Mouse (Mus musculus): ENCODE results near the gene Cdkn2c. TPM values are rescaled to one million over a fixed set of nuclear protein-coding genes. Genes with fewer than 3 reads are reported as not detected.

The Cdkn2c gene
- polyA plus RNA-seq, 2 experiments: 13.6 to 15.1 TPM

- Histone ChIP-seq H3K27ac (no peak overlapping the region), H3K4me3 (ENCODE audit: insufficient read depth in 1 of 2, low read depth in 2 of 2, low read length in 2 of 2) (no peak overlapping the region), H3K9me3 (ENCODE audit: control insufficient read depth, low read length) (no peaks in the 10 kb centered on the region), H3K4me2 (ENCODE audit: low read depth) (no peak overlapping the region), H3K36me3 (replicated peaks; ENCODE audit: control insufficient read depth, insufficient read depth, low read depth) (peaks cover 5% of the 10 kb centered on the region), H3K9ac (replicated peaks) (no peak overlapping the region), H3K27me3 (ENCODE audit: control insufficient read depth, insufficient read depth, low read length) (peaks cover 56% of the 10 kb centered on the region), H3K4me1 (replicated peaks; ENCODE audit: control insufficient read depth in 2 of 2, insufficient read depth in 2 of 2, low read length in 1 of 2) (peaks cover 2% of the 10 kb centered on the region in 2 experiments; a peak in 2 of 4 replicates)
- ATAC-seq (ENCODE audit: insufficient read depth): no peak
- DNase-seq (ENCODE audit: low read depth in 3 of 3, low spot score in 3 of 3): no peak
- TF ChIP-seq EP300 (IDR thresholded peaks at IDR 0.05; ENCODE audit: low read depth) (no peak), CTCF (IDR thresholded peaks at IDR 0.05; ENCODE audit: low read depth) (no peak)
- WGBS (ENCODE audit: insufficient replicate concordance): 12% methylated on average over 5 of the region's 5 CpGs
Observed at GRCm38 (mm10) chr4:109662271-109662670, 4.7 kb downstream of the Cdkn2c start.

GRCm38 (mm10) chr4:109661183-109661582 is 5.8 kb downstream of the Cdkn2c start:
- Histone ChIP-seq H3K4me2 (ENCODE audit: low read depth) (no peak overlapping the region), H3K27me3 (ENCODE audit: control insufficient read depth, insufficient read depth, low read length) (peaks cover 67% of the 10 kb centered on the region), H3K9me3 (ENCODE audit: control insufficient read depth, low read length) (no peaks in the 10 kb centered on the region), H3K27ac (no peak overlapping the region), H3K4me3 (ENCODE audit: insufficient read depth in 1 of 2, low read depth in 2 of 2, low read length in 2 of 2) (no peak overlapping the region), H3K9ac (replicated peaks) (no peak overlapping the region), H3K4me1 (replicated peaks; ENCODE audit: control insufficient read depth in 2 of 2, insufficient read depth in 2 of 2, low read length in 1 of 2) (peaks cover 2% of the 10 kb centered on the region in 2 experiments; a peak in 2 of 4 replicates), H3K36me3 (replicated peaks; ENCODE audit: control insufficient read depth, insufficient read depth, low read depth) (peaks cover 5% of the 10 kb centered on the region)
- DNase-seq (ENCODE audit: low read depth in 3 of 3, low spot score in 3 of 3): no peak
- TF ChIP-seq CTCF (IDR thresholded peaks at IDR 0.05; ENCODE audit: low read depth) (no peak), EP300 (IDR thresholded peaks at IDR 0.05; ENCODE audit: low read depth) (no peak)
- no peak for ATAC-seq (ENCODE audit: insufficient read depth)
- WGBS (ENCODE audit: insufficient replicate concordance): 10% methylated on average over 5 of the region's 5 CpGs

GRCm38 (mm10) chr4:109660568-109660967 is 6.4 kb downstream of the Cdkn2c start:
- TF ChIP-seq CTCF (IDR thresholded peaks at IDR 0.05; ENCODE audit: low read depth) (no peak), EP300 (IDR thresholded peaks at IDR 0.05; ENCODE audit: low read depth) (no peak)

GRCm38 (mm10) chr4:109659571-109659970 is 7.4 kb downstream of the Cdkn2c start:
- Histone ChIP-seq H3K4me3 (ENCODE audit: insufficient read depth in 1 of 2, low read depth in 2 of 2, low read length in 2 of 2) (no peak overlapping the region), H3K9ac (replicated peaks) (no peak overlapping the region), H3K36me3 (replicated peaks; ENCODE audit: control insufficient read depth, insufficient read depth, low read depth) (peaks cover 5% of the 10 kb centered on the region), H3K9me3 (ENCODE audit: control insufficient read depth, low read length) (no peaks in the 10 kb centered on the region), H3K4me1 (replicated peaks; ENCODE audit: control insufficient read depth in 2 of 2, insufficient read depth in 2 of 2, low read length in 1 of 2) (peaks cover 2% of the 10 kb centered on the region in 2 experiments; a peak in 2 of 4 replicates), H3K27ac (no peak overlapping the region), H3K27me3 (ENCODE audit: control insufficient read depth, insufficient read depth, low read length) (peaks cover 81% of the 10 kb centered on the region), H3K4me2 (ENCODE audit: low read depth) (no peak overlapping the region)
- TF ChIP-seq CTCF (IDR thresholded peaks at IDR 0.05; ENCODE audit: low read depth) (no peak), EP300 (IDR thresholded peaks at IDR 0.05; ENCODE audit: low read depth) (no peak)
- DNase-seq (ENCODE audit: low read depth in 3 of 3, low spot score in 3 of 3) (no peak), ATAC-seq (ENCODE audit: insufficient read depth) (no peak)
- 15% methylated on average over 2 of the region's 2 CpGs for WGBS (ENCODE audit: insufficient replicate concordance)

More at GRCm38 (mm10) chr4:109660568-109660967, 6.4 kb downstream of the Cdkn2c start:
- 13% methylated on average over 3 of the region's 3 CpGs for WGBS (ENCODE audit: insufficient replicate concordance)
- no peak overlapping the region for H3K9ac ChIP-seq (replicated peaks)
- peaks cover 5% of the 10 kb centered on the region for H3K36me3 ChIP-seq (replicated peaks; ENCODE audit: control insufficient read depth, insufficient read depth, low read depth)
- H3K27ac ChIP-seq: no peak overlapping the region
- peaks cover 2% of the 10 kb centered on the region in 2 experiments; a peak in 2 of 4 replicates for H3K4me1 ChIP-seq (replicated peaks; ENCODE audit: control insufficient read depth in 2 of 2, insufficient read depth in 2 of 2, low read length in 1 of 2)
- no peaks in the 10 kb centered on the region for H3K9me3 ChIP-seq (ENCODE audit: control insufficient read depth, low read length)
- no peak overlapping the region for H3K4me2 ChIP-seq (ENCODE audit: low read depth)
- ATAC-seq (ENCODE audit: insufficient read depth) (no peak), DNase-seq (ENCODE audit: low read depth in 3 of 3, low spot score in 3 of 3) (no peak)
- no peak overlapping the region for H3K4me3 ChIP-seq (ENCODE audit: insufficient read depth in 1 of 2, low read depth in 2 of 2, low read length in 2 of 2)
- peaks cover 73% of the 10 kb centered on the region for H3K27me3 ChIP-seq (ENCODE audit: control insufficient read depth, insufficient read depth, low read length)

GRCm38 (mm10) chr4:109658826-109659225 is 8.2 kb downstream of the Cdkn2c start:
- WGBS (ENCODE audit: insufficient replicate concordance): 7% methylated on average over 8 of the region's 8 CpGs
- Histone ChIP-seq H3K4me3 (ENCODE audit: insufficient read depth in 1 of 2, low read depth in 2 of 2, low read length in 2 of 2) (no peak overlapping the region), H3K27me3 (ENCODE audit: control insufficient read depth, insufficient read depth, low read length) (peaks cover 77% of the 10 kb centered on the region), H3K9ac (replicated peaks) (no peak overlapping the region), H3K36me3 (replicated peaks; ENCODE audit: control insufficient read depth, insufficient read depth, low read depth) (peaks cover 5% of the 10 kb centered on the region), H3K4me1 (replicated peaks; ENCODE audit: control insufficient read depth in 2 of 2, insufficient read depth in 2 of 2, low read length in 1 of 2) (peaks cover 0 to 2% of the 10 kb centered on the region in 2 experiments; a peak in 1 of 4 replicates), H3K9me3 (ENCODE audit: control insufficient read depth, low read length) (no peaks in the 10 kb centered on the region), H3K27ac (no peak overlapping the region), H3K4me2 (ENCODE audit: low read depth) (no peak overlapping the region)
- TF ChIP-seq EP300 (IDR thresholded peaks at IDR 0.05; ENCODE audit: low read depth) (no peak), CTCF (IDR thresholded peaks at IDR 0.05; ENCODE audit: low read depth) (no peak)
- DNase-seq (ENCODE audit: low read depth in 3 of 3, low spot score in 3 of 3): no peak
- no peak for ATAC-seq (ENCODE audit: insufficient read depth)
